Mouse (Mus musculus) kidney, postnatal 0 days (tissue): ENCODE results near the gene Sh2b1. TPM values are rescaled to one million over a fixed set of nuclear protein-coding genes. Genes with fewer than 3 reads are reported as not detected.

Experiments used
- ATAC-seq: fragments of 200-750 bp; cut with Nextera tagmentation; replicated peaks from 2 replicates; pipeline ENCODE4 v1.8.0; 2017; ENCODE audit warnings: low read depth, moderate number of reproducible peaks, moderate TSS enrichment, moderate library complexity; ENCODE audit not compliant: low FRiP score
- DNase-seq: peaks from one replicate; pipeline ENCODE4 v3.0.0-alpha.2; 2016; ENCODE audit warnings: low spot score
- H3K27ac ChIP-seq: fragments of 300-500 bp; sonication (generic); 2 replicates; pipeline ENCODE4 v1.5.1; 2014; ENCODE audit warnings: mild to moderate bottlenecking
- H3K27me3 ChIP-seq: fragments of 300-500 bp; sonication (generic); 2 replicates; pipeline ENCODE4 v1.6.1; 2014; ENCODE audit warnings: low read length, mixed read lengths; ENCODE audit not compliant: insufficient read depth
- H3K36me3 ChIP-seq: fragments of 300-500 bp; sonication (generic); 2 replicates; pipeline ENCODE4 v1.6.1; 2014; ENCODE audit warnings: low read length, mixed read lengths; ENCODE audit not compliant: insufficient read depth
- H3K4me1 ChIP-seq: fragments of 300-500 bp; sonication (generic); replicated peaks from 2 replicates; pipeline ENCODE4 v1.6.1; 2014; ENCODE audit warnings: antibody characterized with exemption, low read length, mixed read lengths; ENCODE audit not compliant: insufficient read depth
- H3K4me2 ChIP-seq: fragments of 300-500 bp; sonication (generic); 2 replicates; pipeline ENCODE4 v1.6.1; 2014; ENCODE audit warnings: mild to moderate bottlenecking, low read length, moderate library complexity, mixed read lengths
- H3K4me3 ChIP-seq: fragments of 300-500 bp; sonication (generic); replicated peaks from 2 replicates; pipeline ENCODE4 v1.5.1; 2014; ENCODE audit warnings: low read depth, low read length
- H3K9ac ChIP-seq: fragments of 300-500 bp; sonication (generic); 2 replicates; pipeline ENCODE4 v1.6.1; 2014; ENCODE audit warnings: low read depth, low read length
- H3K9me3 ChIP-seq: fragments of 300-500 bp; sonication (generic); replicated peaks from 2 replicates; pipeline ENCODE4 v1.6.1; 2016; ENCODE audit warnings: low read length, inconsistent platforms, mixed read lengths
- CTCF ChIP-seq: IDR thresholded peaks from 2 replicates; pipeline ENCODE4 v1.5.1; 2016; ENCODE audit warnings: antibody characterized with exemption, low read depth, mild to moderate bottlenecking, moderate library complexity
- WGBS: fragments of 180-500 bp; shearing (Covaris S2); extraction: QIAGEN DNeasy Blood & Tissue Kit; methylation state at CpG from one replicate; pipeline ENCODE4 v1.1.7; 2014; 5-methylcytosine and 5-hydroxymethylcytosine counted together
- polyA plus RNA-seq: library from polyadenylated mRNA; unstranded; fragments of >200 nt; fragmentation: Nextera tagmentation; extraction: Ambion mirVana; gene quantifications from 2 replicates; pipeline ENCODE4 v1.2.1, GENCODE M21; 2015

The Sh2b1 gene
- polyA plus RNA-seq, 1 experiment from 2014 or later: 44.8 TPM

- no peak overlapping the region for H3K27ac ChIP-seq
- TF ChIP-seq CTCF: no peak
These were observed 30.0 kb downstream of the Sh2b1 start for GRCm38 (mm10) chr7:126445104-126445815.

GRCm38 (mm10) chr7:126444536-126444935, 30.7 kb downstream of the Sh2b1 start:
- ATAC-seq: no peak

More at GRCm38 (mm10) chr7:126445104-126445815, 30.0 kb downstream of the Sh2b1 start:
- WGBS: 92% methylated on average over 15 of the region's 15 CpGs
- no peaks in the 10 kb centered on the region for H3K27me3 ChIP-seq
- H3K4me2 ChIP-seq: no peak overlapping the region
- ATAC-seq (no peak), DNase-seq (no peak)
- H3K9me3 ChIP-seq: no peaks in the 10 kb centered on the region
- peaks cover 32% of the 10 kb centered on the region for H3K36me3 ChIP-seq
- H3K9ac ChIP-seq: no peak overlapping the region
- no peak overlapping the region for H3K4me3 ChIP-seq
- no peaks in the 10 kb centered on the region for H3K4me1 ChIP-seq

GRCm38 (mm10) chr7:126443997-126444396, 31.2 kb downstream of the Sh2b1 start:
- 92% methylated on average over 10 of the region's 10 CpGs for WGBS
- ATAC-seq (no peak), DNase-seq (no peak)
- Histone ChIP-seq H3K4me2 (no peak overlapping the region), H3K4me1 (no peaks in the 10 kb centered on the region), H3K27me3 (no peaks in the 10 kb centered on the region), H3K9ac (no peak overlapping the region), H3K27ac (no peak overlapping the region), H3K36me3 (peaks cover 32% of the 10 kb centered on the region), H3K4me3 (no peak overlapping the region), H3K9me3 (no peaks in the 10 kb centered on the region)
- no peak for TF ChIP-seq CTCF

More at GRCm38 (mm10) chr7:126444536-126444935, 30.7 kb downstream of the Sh2b1 start:
- H3K27me3 ChIP-seq: no peaks in the 10 kb centered on the region
- no peak overlapping the region for H3K4me2 ChIP-seq
- peaks cover 32% of the 10 kb centered on the region for H3K36me3 ChIP-seq
- no peak overlapping the region for H3K9ac ChIP-seq
- DNase-seq: no peak
- WGBS: 93% methylated on average over 9 of the region's 9 CpGs
- H3K27ac ChIP-seq: no peak overlapping the region
- H3K4me3 ChIP-seq: no peak overlapping the region
- no peaks in the 10 kb centered on the region for H3K9me3 ChIP-seq
- H3K4me1 ChIP-seq: no peaks in the 10 kb centered on the region
- no peak for TF ChIP-seq CTCF

GRCm38 (mm10) chr7:126440134-126440533, 35.1 kb downstream of the Sh2b1 start:
- Histone ChIP-seq H3K36me3 (peaks cover 11% of the 10 kb centered on the region; the same call in 1 of the 2 replicates), H3K4me2 (no peak overlapping the region), H3K9me3 (no peaks in the 10 kb centered on the region), H3K4me1 (no peaks in the 10 kb centered on the region), H3K9ac (no peak overlapping the region), H3K27ac (no peak overlapping the region), H3K4me3 (no peak overlapping the region), H3K27me3 (no peaks in the 10 kb centered on the region)
- no peak for TF ChIP-seq CTCF
- ATAC-seq (no peak), DNase-seq (no peak)
- 86% methylated on average over 9 of the region's 9 CpGs for WGBS

- H3K4me1 ChIP-seq: no peaks in the 10 kb centered on the region
These were observed 38.4 kb downstream of the Sh2b1 start for GRCm38 (mm10) chr7:126436851-126437250.

GRCm38 (mm10) chr7:126435801-126436200, 39.4 kb downstream of the Sh2b1 start:
- Histone ChIP-seq H3K9me3 (no peaks in the 10 kb centered on the region), H3K27me3 (no peaks in the 10 kb centered on the region), H3K9ac (no peak overlapping the region), H3K27ac (no peak overlapping the region), H3K4me2 (no peak overlapping the region), H3K36me3 (no peaks in the 10 kb centered on the region), H3K4me3 (no peak overlapping the region), H3K4me1 (no peaks in the 10 kb centered on the region)
- WGBS: 65% methylated on average over 3 of the region's 3 CpGs
- no peak for TF ChIP-seq CTCF
- no peak for DNase-seq
- no peak for ATAC-seq

More at GRCm38 (mm10) chr7:126436851-126437250, 38.4 kb downstream of the Sh2b1 start:
- Histone ChIP-seq H3K9ac (no peak overlapping the region), H3K4me3 (no peak overlapping the region), H3K27ac (no peak overlapping the region), H3K4me2 (no peak overlapping the region), H3K27me3 (no peaks in the 10 kb centered on the region), H3K9me3 (no peaks in the 10 kb centered on the region), H3K36me3 (no peaks in the 10 kb centered on the region)
- 24% methylated on average over 8 of the region's 8 CpGs for WGBS
- peak; percentile 94 for TF ChIP-seq CTCF
- DNase-seq (peak; percentile 86), ATAC-seq (peak; percentile 65; the same call in 1 of the 2 replicates)
